Mouse (Mus musculus): ENCODE measurements around the gene Dynlrb1.

The Dynlrb1 gene

GRCm38 (mm10) chr2:155280116-155280515 lies 43.8 kb downstream of the Dynlrb1 start:
- no peak for DNase-seq (ENCODE audit: low spot score)

- DNase-seq (ENCODE audit: low spot score), result no peak
Observed at GRCm38 (mm10) chr2:155283793-155284192, 47.5 kb downstream of the Dynlrb1 start.

- no peak for DNase-seq (ENCODE audit: low spot score)
Observed at GRCm38 (mm10) chr2:155284647-155285046, 48.3 kb downstream of the Dynlrb1 start.

DNA sequence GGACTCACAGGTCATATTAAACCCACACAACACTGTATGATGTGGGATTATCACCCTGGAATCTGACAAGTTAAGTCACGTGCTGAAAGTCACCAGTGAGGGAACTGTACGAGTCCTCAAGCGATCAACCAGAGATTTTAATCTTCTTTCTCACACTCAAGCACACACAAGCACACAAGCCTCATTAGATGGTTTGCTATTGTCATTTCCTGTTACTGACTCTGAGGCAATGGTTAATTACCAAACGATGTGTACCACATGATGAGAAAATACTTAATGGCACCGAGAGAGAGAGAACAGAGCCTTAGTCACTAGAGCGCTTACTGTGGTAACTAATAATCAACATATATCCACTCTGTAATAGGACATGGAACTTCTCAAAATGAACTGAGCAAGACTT lies 49.4 kb downstream of the Dynlrb1 start:
- no peak for DNase-seq (ENCODE audit: low spot score)

DNA sequence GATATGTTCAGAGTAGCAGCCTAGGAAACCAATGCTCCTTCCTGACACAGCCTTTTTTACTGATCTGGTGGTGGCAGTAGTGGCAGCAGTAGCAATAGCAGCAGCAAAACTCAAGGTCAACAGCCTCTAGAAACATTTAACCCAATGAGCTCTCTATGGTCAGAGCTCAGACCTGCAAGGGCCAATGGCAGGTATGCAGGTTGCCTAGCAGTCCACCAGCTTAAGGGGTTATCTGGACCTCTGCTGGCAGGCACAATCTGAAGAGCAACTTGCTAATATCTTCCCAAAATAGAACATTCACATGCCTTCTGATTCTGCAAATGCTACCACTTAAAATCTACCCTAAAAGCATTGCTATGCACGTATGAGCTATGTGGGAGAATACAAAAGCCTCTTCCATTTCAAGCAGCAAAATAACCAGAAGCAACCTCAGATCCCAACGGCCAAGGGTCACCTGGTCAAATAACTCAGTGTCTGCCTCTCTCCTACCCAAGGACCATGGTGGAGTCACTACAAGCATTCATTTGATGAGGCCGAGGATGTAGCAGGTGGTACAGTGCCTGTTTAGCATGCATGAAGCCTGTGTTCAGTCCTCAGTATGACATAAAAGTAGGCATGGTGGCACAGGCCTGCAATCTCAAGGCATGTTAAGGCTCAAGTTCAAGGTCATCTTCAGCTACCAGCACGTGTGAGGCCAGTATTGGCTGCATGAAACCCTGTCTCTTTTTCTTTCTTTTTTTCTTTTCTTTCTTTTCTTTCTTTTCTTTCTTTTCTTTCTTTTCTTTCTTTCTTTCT lies 51.3 kb downstream of the Dynlrb1 start:
- no peak for DNase-seq (ENCODE audit: low spot score)

GRCm38 (mm10) chr2:155290066-155290465 lies 53.7 kb downstream of the Dynlrb1 start:
- no peak for DNase-seq (ENCODE audit: low spot score)

- no peak for DNase-seq (ENCODE audit: low spot score)
Observed at GRCm38 (mm10) chr2:155293382-155293781, 57.0 kb downstream of the Dynlrb1 start.

DNA sequence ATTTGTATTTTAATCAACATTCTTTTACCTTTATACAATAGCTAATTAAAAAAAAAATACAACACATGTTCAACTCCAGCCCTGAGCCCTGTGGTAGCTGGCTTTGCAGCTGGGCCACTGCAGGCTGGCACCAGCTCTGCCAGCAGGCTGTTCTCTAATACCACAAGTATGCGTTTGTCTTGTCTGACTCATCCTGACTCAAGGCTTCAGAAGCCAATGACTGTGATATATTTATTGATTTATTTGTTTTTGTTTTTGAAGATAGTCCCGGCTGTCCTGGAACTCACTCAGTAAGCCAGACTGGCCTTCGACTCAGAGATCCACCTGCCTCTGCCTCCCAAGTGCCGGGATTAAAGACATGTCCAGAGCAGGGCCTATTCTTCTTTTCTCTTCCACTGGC lies 57.6 kb downstream of the Dynlrb1 start:
- DNase-seq (ENCODE audit: low spot score), result no peak

GRCm38 (mm10) chr2:155295453-155295852 lies 59.1 kb downstream of the Dynlrb1 start:
- DNase-seq (ENCODE audit: low spot score), result no peak

DNA sequence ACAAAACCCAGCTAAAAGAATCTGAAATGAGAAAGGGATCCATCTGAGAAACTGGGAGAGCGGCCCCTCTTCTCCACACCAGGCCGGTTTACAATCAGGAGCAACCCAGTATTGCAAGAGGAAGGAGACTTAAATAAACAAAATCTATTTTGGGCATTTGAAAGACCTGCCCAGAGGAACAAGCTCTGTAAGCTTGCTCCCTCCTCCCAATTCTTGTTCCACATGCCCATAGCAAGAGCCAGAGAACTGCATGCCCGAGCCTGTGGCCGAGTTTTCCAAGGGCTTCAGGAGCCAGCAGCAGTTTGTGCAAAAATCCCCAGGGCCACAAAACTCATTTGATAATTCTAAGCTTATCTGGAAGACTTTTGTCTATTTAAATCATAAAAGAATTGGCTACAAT lies 63.2 kb downstream of the Dynlrb1 start:
- DNase-seq (ENCODE audit: low spot score), result no peak

Data from T-cell, adult 2 months (primary cell).